Mouse (Mus musculus) adrenal gland, postnatal 14 days (tissue): ENCODE data around the gene Gm14322. TPM values are rescaled to one million over a fixed set of nuclear protein-coding genes. Genes with fewer than 3 reads are reported as not detected.
"Not testable (repeated sequence)": the region's sequence is repeated elsewhere in the genome, so short reads cannot be mapped to it uniquely, and the experiment has no call there.

Experiments used
- DNase-seq: peaks from one replicate; pipeline ENCODE4 v3.0.0; 2021; ENCODE audit warnings: mixed read lengths
- long read RNA-seq, 2 experiments: library from polyadenylated mRNA; stranded (forward); transcript quantifications; one replicate each; pipeline ENCODE4 v2.0.0; 2021
- total RNA-seq: library from RNA; stranded (reverse); gene quantifications from 2 replicates; pipeline ENCODE4 v1.2.3, GENCODE M21; 2021

Gene Gm14322
- total RNA-seq, result 26.9 and 30.2 TPM in 2 replicates
- long read RNA-seq, experiment 1, transcript Gm14322-203 (6 exons, 744 nt), result major isoform, 6 of 32 reads
- long read RNA-seq, experiment 1, partial matches to known transcripts, result 2 of 32 reads
- long read RNA-seq, experiment 1, other reads (novel, unspliced or antisense), result 24 of 32 reads
- long read RNA-seq, experiment 2, partial matches to known transcripts, result 2 of 22 reads
- long read RNA-seq, experiment 2, other reads (novel, unspliced or antisense), result 16 of 22 reads

DNA sequence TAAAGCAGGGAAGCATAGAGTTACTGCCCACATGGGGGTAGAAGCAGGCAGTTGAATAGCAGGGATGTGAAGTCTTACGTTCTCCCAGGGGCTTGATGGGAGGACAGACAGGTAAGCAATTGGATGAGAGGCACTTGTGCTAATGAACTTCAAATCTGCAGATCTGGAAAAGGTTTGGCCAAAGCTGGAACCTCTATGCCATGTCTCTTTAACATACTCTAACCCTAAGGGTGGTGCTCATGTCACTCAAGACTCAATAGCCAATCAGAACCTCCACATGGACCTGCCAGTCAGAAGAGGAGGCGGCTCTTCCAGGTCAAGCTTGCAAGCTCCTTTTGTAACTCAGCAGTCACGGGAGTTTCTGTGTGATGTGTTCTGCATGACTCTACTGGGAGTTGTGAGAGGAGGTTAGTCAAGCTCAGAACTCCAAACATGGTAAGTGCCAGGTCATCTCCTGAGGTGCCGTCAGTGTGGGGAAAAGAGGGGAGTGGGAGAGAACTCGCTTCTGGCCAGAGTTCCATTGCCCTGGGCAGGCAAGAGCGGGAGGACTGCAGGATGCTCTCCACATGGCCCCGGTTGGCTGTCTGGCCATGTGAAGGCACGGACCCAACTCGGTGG is at the start of gene Gm14322:
Gene Gm14322, plus strand, starts transcription at position 348 of the 618 bp plus-strand sequence.
- DNase-seq, result peak; percentile 30

DNA sequence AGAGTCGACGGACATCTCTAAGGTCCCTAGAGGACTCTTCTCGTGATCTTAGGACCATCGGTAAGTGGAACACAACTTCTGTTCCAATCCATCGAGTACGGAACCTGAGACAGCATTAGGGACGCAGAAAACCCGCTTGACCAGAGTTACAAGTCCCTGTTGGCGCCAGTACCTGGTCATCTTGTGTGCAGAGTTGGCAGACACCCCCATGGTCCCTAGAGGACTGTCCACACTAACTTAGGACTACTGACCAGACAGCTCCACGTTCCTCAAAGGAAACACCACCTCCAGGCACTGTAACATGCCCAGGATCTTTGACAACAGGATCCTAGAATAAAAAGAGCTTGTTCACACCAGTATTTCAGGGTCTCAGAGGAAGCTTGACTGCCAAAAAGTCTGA is 17.6 kb upstream of the Gm14322 start:
- DNase-seq, result not testable (repeated sequence)

DNA sequence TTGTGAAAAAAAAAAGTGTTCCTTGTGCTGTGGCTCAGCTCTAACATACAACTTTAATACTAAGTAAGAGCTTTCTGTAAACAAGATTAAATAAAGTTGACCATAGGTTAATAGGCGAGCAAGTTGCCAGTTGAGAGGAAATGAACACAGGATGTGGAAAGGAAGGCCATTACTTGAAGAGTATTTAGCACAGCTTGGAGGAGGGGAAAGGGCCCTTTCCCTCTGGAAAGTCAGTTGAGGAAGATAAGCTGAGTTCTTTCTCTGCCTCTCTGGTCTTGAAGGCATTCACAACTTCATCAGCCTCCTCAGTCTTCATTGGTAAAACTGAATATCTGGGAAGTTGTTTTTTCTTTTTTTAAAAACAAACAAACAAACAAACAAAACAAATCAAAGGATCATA is 28.3 kb downstream of the Gm14322 start:
- DNase-seq, result not testable (repeated sequence)

DNA sequence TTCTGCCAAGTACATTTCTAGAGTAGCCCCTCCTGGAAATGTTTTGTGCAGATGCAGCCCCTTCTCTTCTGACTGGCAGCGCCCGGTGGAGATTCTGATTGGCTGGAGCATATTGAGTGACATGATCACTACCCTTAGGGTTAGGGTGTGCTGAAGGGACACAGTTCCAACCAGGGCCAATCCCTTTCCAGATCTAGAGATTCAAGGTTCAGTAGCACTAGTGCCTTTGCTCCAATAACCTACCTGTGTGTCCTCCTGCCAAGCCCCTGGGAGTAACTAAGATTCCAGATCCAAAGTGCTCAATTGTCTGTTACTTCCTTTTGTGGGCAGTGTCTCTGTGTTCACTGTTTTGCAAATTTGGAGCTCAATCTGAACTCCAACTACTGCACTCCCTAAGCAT is 47.1 kb downstream of the Gm14322 start:
- not testable (repeated sequence) for DNase-seq

Other genes starting within 250 kb of the Gm14322 start
- 1.1 TPM in 1 of 2 replicates, not detected in the other for gene Gm14406, start 181.1 kb upstream of the Gm14322 start, total RNA-seq
- gene Gm14325, start 81.0 kb downstream of the Gm14322 start, total RNA-seq, result 101 and 107 TPM in 2 replicates
- 3.3 and 4.5 TPM in 2 replicates for gene Gm14327, start 137.8 kb downstream of the Gm14322 start, total RNA-seq
- gene Zfp972, start 166.3 kb downstream of the Gm14322 start, total RNA-seq, result 1.7 and 1.8 TPM in 2 replicates
- gene Gm14326, start 198.0 kb downstream of the Gm14322 start, total RNA-seq, result 27.4 and 32.7 TPM in 2 replicates